Mouse (Mus musculus) lung, postnatal 10 days (tissue): ENCODE results near the gene Fam155a.

Experiments
- DNase-seq: peaks from one replicate; pipeline ENCODE4 v3.0.0; 2021

Gene Fam155a

DNA sequence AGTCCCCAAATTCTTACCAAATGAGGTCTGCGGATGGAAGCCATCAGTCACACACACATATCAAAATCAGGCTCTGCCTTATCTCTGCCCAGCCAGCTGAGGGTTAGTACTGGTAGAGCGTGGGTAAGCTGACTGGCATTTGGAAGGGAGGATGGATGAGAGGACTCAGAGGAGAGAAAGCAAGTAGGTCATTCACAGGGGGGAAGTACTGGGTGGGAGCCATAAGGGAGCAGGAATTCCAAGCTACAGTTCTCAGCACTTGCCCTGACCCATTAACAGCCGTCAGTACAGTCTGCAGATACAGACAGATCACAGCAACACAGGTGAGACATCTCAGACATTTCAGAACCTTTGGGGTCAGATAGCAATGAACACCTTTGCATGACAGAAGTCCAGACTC lies 300.8 kb downstream of the Fam155a start:
- DNase-seq: no peak

DNA sequence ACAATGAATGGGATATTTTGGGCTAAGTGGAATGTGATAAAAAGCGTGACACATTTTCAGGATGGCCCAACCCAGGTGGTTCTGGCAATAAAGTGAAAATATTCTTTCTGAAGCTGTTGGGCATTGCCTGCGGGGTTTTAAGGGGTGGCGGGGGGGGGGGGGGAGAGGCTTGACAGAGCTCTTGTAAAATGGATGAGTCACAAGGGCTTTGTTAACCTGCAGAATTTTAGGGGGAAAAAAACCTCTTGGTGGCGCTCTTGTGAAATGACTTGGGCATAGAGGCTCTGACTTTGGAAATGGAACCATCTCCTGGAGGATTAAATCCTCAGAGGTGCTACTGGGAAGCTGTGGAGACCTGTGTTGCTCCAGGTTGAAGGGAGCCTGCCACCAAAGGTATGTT lies 309.9 kb downstream of the Fam155a start:
- no peak for DNase-seq

DNA sequence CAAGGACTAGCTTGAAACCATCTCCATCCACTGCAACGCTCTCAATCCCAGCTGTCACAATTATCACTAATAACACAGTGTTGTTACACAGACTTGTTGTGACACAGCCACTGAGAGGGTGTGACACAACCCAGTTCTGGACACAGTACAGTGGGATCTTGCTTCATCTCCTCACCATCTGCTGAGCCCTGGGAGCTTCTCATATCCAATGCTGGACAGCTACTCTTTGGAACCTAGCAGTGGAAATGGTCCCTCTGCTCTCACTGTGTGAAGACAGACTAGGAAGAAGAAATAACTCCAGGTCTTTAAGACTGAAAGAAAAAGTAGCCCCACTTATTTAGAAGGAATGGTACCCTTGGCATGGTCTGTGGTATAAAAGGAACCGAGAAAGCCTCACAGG lies 310.3 kb downstream of the Fam155a start:
- DNase-seq: no peak

- no peak for DNase-seq
These were observed 312.3 kb downstream of the Fam155a start for GRCm38 (mm10) chr8:9458614-9459013.

DNA sequence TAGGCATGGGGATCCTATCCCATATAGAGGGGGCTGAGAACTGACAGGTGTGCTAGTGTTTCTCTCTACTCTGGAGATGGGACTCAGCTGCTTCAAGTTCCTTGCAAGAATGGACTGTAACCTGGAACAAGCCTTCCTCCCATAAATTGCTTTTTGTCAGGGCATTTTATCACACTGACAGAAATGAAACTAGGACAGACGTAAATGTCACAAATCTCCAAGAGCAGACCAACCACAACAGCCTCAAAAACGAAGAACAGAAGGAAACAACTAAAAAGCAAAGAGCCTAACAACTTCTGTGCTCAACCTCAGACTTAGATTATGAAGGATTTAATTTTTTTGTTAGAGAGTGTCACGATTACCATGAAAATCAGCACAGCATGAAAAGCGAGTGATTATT lies 315.8 kb downstream of the Fam155a start:
- DNase-seq: no peak

- no peak for DNase-seq
These were observed 317.2 kb downstream of the Fam155a start for GRCm38 (mm10) chr8:9453742-9454141.

- DNase-seq: peak; percentile 6
These were observed 319.4 kb downstream of the Fam155a start for GRCm38 (mm10) chr8:9451543-9451942.

GRCm38 (mm10) chr8:9448613-9449012 lies 322.3 kb downstream of the Fam155a start:
- no peak for DNase-seq

DNA sequence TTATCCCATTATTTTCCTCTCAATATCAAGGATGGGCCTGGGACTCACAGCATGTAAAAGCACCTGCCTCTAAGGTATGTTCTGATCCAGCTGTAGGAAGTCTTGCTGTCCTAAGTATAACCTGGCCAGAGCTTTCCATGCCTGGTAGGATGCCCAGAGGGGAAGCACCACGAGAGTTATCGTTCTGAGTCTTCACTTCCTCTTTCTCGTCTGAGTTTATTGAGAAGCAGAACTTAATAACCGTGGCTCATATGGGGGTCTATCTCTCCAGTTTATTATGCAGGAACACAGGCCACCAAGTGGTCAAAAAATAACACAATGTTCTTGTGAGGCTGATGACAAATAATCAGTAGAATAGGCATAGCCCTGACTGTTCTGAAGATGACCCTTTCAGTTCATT lies 333.1 kb downstream of the Fam155a start:
- no peak for DNase-seq

DNA sequence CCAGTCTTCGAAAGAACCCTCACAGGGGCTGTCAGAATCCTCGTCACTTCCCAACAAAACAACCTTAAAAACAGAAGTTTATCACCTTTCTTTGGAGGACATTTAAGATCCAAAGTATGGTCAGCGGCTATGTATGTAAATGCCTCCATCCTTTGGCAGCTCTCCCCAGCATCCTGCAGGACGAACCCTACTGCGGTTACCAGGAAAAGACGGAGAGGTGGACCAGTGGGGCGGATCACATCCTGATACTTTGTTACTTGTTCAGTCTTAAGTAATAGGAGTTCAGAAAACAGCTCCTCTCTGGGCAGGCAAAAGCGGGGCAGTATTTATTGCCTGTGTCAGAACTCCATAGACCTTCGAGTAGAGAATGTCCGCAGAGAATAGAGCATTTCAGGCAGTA lies 335.5 kb downstream of the Fam155a start:
- no peak for DNase-seq

GRCm38 (mm10) chr8:9432635-9433372 lies 338.2 kb downstream of the Fam155a start:
- DNase-seq: no peak

GRCm38 (mm10) chr8:9428846-9429245 lies 342.1 kb downstream of the Fam155a start:
- no peak for DNase-seq

DNA sequence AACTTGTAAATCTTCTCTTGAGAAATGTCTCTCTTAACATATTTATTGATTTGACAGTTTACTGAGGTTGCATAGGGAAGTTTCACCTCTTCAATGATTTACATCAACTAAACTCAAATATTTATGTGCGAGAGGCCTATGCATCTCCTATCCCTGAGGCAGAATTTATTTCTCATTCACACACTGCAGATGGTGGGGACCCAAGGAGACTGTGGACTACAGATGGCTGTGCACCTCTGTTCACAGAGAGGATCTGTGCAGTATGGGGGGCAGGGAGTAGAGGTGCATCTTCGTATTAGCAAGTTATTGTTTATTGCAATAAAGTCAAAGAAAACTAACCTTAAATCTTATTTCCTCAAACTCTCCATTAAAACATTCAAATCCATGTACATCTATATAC lies 346.9 kb downstream of the Fam155a start:
- no peak for DNase-seq

- DNase-seq: no peak
These were observed 347.4 kb downstream of the Fam155a start for GRCm38 (mm10) chr8:9423590-9423989.

DNA sequence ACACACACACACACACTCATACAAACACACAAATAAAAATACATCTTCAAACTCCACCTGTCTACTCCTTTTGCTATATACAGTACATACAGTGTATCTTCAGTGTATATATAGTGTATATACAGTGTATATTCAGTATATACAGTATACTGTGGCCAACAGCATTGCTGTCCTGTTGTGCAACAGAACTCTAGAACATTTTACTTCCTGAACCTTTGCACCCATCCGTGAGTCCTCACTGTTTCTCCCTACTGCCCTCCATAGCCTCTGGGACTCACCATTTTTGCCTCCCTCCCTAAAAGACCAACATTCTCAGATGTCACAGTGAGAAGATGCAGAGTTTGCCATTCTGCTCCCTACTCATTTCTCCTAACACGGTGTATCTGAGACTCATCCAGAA lies 347.8 kb downstream of the Fam155a start:
- no peak for DNase-seq

- DNase-seq: no peak
These were observed 351.8 kb downstream of the Fam155a start for GRCm38 (mm10) chr8:9418856-9419800.

- DNase-seq: no peak
These were observed 354.8 kb downstream of the Fam155a start for GRCm38 (mm10) chr8:9416189-9416588.

DNA sequence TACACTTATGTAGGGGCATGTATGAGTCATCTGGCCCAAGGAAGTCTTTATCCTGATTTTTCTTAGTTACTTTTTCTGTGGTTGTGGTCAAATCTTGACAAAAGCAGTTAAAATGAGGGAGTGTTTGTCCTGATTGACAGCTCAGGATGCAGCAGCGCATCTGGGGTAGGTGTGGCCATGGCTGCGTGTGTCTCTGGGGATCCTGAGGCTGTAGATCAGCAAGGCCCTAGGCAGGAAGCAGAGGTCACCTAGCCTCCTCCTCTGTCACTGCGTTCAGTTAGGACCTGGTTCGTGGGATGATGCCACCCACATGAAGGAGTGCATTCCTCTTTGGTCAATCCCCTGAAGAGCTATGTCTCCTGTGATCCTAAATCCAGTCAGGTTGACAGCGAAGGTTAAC lies 362.5 kb downstream of the Fam155a start:
- no peak for DNase-seq

GRCm38 (mm10) chr8:9406204-9406603 lies 364.8 kb downstream of the Fam155a start:
- no peak for DNase-seq

- no peak for DNase-seq
These were observed 366.3 kb downstream of the Fam155a start for GRCm38 (mm10) chr8:9404651-9405050.

GRCm38 (mm10) chr8:9402393-9402792 lies 368.6 kb downstream of the Fam155a start:
- no peak for DNase-seq

DNA sequence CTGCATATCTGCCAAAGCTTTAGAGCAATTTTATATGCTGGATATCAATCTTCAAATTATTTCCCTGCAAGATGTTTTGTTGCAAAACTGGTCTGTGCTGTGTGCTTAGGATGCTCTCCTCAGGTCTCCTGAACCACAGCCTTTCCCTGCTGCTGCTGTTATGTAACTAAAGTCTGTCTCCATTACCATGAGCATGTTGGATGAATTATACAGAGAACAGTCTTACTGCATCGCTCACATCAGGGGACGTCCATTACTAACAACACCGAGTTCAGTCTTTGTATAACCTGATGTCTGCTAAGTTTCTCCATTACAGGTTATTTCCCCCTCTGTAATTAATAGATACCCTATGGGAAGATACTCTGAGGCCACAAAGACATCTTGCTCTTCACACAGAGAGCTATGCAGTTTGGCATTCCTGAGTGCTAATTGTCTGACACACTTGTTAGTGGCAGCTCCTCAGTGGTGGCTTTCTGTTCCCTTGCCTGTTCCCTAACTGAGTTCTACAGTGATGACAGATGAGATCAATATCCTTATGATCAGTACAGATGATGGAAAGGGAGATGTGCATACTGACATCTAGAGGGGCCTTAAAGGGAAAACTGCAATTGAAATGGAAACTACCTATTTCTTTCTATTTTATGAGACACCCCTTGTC lies 372.2 kb downstream of the Fam155a start:
- no peak for DNase-seq

GRCm38 (mm10) chr8:9398040-9398439 lies 372.9 kb downstream of the Fam155a start:
- no peak for DNase-seq

DNA sequence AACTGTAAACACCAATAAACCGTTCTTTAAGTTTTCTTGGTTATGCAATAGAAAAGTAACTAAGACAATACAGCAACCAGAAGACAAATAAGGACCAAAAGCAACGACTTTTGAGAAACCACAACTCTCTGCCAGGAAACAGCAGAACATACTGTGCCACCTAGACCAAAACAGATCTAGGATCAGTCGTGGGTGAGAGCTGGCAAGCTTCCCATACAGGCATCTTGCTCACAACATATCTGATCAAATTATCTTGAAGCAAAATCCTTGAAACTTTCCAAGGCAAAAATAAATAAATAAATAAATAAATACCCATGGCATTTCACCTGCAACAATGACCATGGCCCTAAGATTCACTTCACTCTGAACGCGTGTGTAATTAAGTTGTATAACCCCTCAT lies 376.3 kb downstream of the Fam155a start:
- DNase-seq: no peak
